Mouse (Mus musculus) stomach, embryonic 14.5 days (tissue): ENCODE results near the gene Plekhh2. TPM values are rescaled to one million over a fixed set of nuclear protein-coding genes. Genes with fewer than 3 reads are reported as not detected.
A peak's percentile ranks its signal among the peaks of the same experiment; 100 is the strongest.

Source experiments
- ATAC-seq: fragments of 200-750 bp; cut with Nextera tagmentation; 2 replicates; pipeline ENCODE4 v1.8.0; 2017; ENCODE audit warnings: low read depth, moderate TSS enrichment; ENCODE audit not compliant: insufficient number of reproducible peaks, insufficient read depth, low FRiP score
- H3K27ac ChIP-seq: fragments of 300-500 bp; sonication (generic); 2 replicates; pipeline ENCODE4 v1.5.1; 2014; ENCODE audit warnings: mild to moderate bottlenecking, low read length, moderate library complexity, mixed read lengths
- H3K27me3 ChIP-seq: fragments of 300-500 bp; sonication (generic); 2 replicates; pipeline ENCODE4 v1.6.1; 2014; ENCODE audit warnings: low read length, control low read depth, mixed read lengths; ENCODE audit not compliant: control insufficient read depth, insufficient read depth
- H3K36me3 ChIP-seq: fragments of 300-500 bp; sonication (generic); 2 replicates; pipeline ENCODE4 v1.6.1; 2014; ENCODE audit warnings: mild to moderate bottlenecking, control low read depth, low read length, moderate library complexity, mixed read lengths; ENCODE audit not compliant: control insufficient read depth, insufficient read depth
- H3K4me1 ChIP-seq: fragments of 300-500 bp; sonication (generic); 2 replicates; pipeline ENCODE4 v1.6.1; 2014; ENCODE audit warnings: low read length, control low read depth, mixed read lengths; ENCODE audit not compliant: control insufficient read depth, insufficient read depth
- H3K4me2 ChIP-seq: fragments of 300-500 bp; sonication (generic); replicated peaks from 2 replicates; pipeline ENCODE4 v1.6.1; 2014; ENCODE audit warnings: low read depth, low read length, control low read depth
- H3K4me3 ChIP-seq: fragments of 300-500 bp; sonication (generic); 2 replicates; pipeline ENCODE4 v1.5.1; 2014; ENCODE audit warnings: low read depth, low read length, control low read depth
- H3K9ac ChIP-seq: fragments of 300-500 bp; sonication (generic); replicated peaks from 2 replicates; pipeline ENCODE4 v1.6.1; 2014; ENCODE audit warnings: low read depth, mild to moderate bottlenecking, control low read depth, low read length, moderate library complexity, mixed read lengths
- H3K9me3 ChIP-seq: fragments of 300-500 bp; sonication (generic); 2 replicates; pipeline ENCODE4 v1.6.1; 2016; ENCODE audit warnings: low read depth, low read length, control low read depth; ENCODE audit not compliant: control insufficient read depth
- WGBS: fragments of 180-500 bp; shearing (Covaris S2); extraction: QIAGEN DNeasy Blood & Tissue Kit; methylation state at CpG from one replicate; pipeline ENCODE4 v1.1.7; 2014; 5-methylcytosine and 5-hydroxymethylcytosine counted together
- polyA plus RNA-seq: library from polyadenylated mRNA; unstranded; fragments of >200 nt; fragmentation: Nextera tagmentation; extraction: Ambion mirVana; gene quantifications from 2 replicates; pipeline ENCODE4 v1.2.1, GENCODE M21; 2014

Gene Plekhh2
- polyA plus RNA-seq, 1 experiment from 2014 or later, result 16.2 TPM

GRCm38 (mm10) chr17:84636328-84636727 is 124.6 kb downstream of the Plekhh2 start:
- WGBS, result 40% methylated on average over 8 of the region's 8 CpGs
- H3K27me3 ChIP-seq, result no peaks in the 10 kb centered on the region
- no peaks in the 10 kb centered on the region for H3K9me3 ChIP-seq
- 0 out of 2 replicates have a peak, but pooled peaks cover 10% of the 10 kb centered on the region for H3K4me1 ChIP-seq
- H3K27ac ChIP-seq, result no peak overlapping the region
- ATAC-seq, result no peak
- no peak overlapping the region for H3K4me2 ChIP-seq
- H3K9ac ChIP-seq, result no peak overlapping the region
- H3K36me3 ChIP-seq, result no peaks in the 10 kb centered on the region
- no peak overlapping the region for H3K4me3 ChIP-seq

- no peak overlapping the region for H3K4me2 ChIP-seq
- no peaks in the 10 kb centered on the region for H3K36me3 ChIP-seq
- no peak overlapping the region for H3K27ac ChIP-seq
- H3K4me1 ChIP-seq, result 0 out of 2 replicates have a peak, but pooled peaks cover 10% of the 10 kb centered on the region
- 88% methylated on average over 6 of the region's 6 CpGs for WGBS
- no peak overlapping the region for H3K9ac ChIP-seq
- H3K4me3 ChIP-seq, result no peak overlapping the region
- no peaks in the 10 kb centered on the region for H3K27me3 ChIP-seq
- H3K9me3 ChIP-seq, result no peaks in the 10 kb centered on the region
- ATAC-seq, result no peak
Measured at GRCm38 (mm10) chr17:84637971-84638370, 126.3 kb downstream of the Plekhh2 start.

GRCm38 (mm10) chr17:84639796-84640378 is 128.2 kb downstream of the Plekhh2 start:
- H3K36me3 ChIP-seq, result no peaks in the 10 kb centered on the region

GRCm38 (mm10) chr17:84641893-84642292 is 130.2 kb downstream of the Plekhh2 start:
- H3K36me3 ChIP-seq, result no peaks in the 10 kb centered on the region
- no peak overlapping the region for H3K27ac ChIP-seq
- no peak for ATAC-seq
- H3K4me1 ChIP-seq, result peaks cover 15% of the 10 kb centered on the region
- WGBS, result 43% methylated on average over 3 of the region's 3 CpGs
- no peak overlapping the region for H3K9ac ChIP-seq
- H3K4me3 ChIP-seq, result no peak overlapping the region
- no peaks in the 10 kb centered on the region for H3K9me3 ChIP-seq
- no peak overlapping the region for H3K4me2 ChIP-seq
- H3K27me3 ChIP-seq, result no peaks in the 10 kb centered on the region

More at GRCm38 (mm10) chr17:84639796-84640378, 128.2 kb downstream of the Plekhh2 start:
- Histone ChIP-seq H3K27me3 (no peaks in the 10 kb centered on the region), H3K9ac (no peak overlapping the region), H3K9me3 (no peaks in the 10 kb centered on the region), H3K27ac (0 out of 2 replicates have a peak overlapping the region, but pooled peaks have one; percentile 11), H3K4me1 (peaks cover 15% of the 10 kb centered on the region), H3K4me2 (no peak overlapping the region), H3K4me3 (no peak overlapping the region)
- no peak for ATAC-seq
- WGBS, result 82% methylated on average over 10 of the region's 10 CpGs

- no peak for ATAC-seq
- 72% methylated on average over 9 of the region's 9 CpGs for WGBS
- H3K9me3 ChIP-seq, result no peaks in the 10 kb centered on the region
- H3K36me3 ChIP-seq, result no peaks in the 10 kb centered on the region
- peaks cover 15% of the 10 kb centered on the region for H3K4me1 ChIP-seq
- no peak overlapping the region for H3K4me3 ChIP-seq
- H3K9ac ChIP-seq, result no peak overlapping the region
- H3K27ac ChIP-seq, result no peak overlapping the region
- H3K27me3 ChIP-seq, result no peaks in the 10 kb centered on the region
- H3K4me2 ChIP-seq, result no peak overlapping the region
Measured at GRCm38 (mm10) chr17:84642324-84642723, 130.6 kb downstream of the Plekhh2 start.

- ATAC-seq, result no peak
- Histone ChIP-seq H3K9ac (no peak overlapping the region), H3K36me3 (no peaks in the 10 kb centered on the region), H3K4me2 (no peak overlapping the region), H3K4me3 (no peak overlapping the region), H3K27ac (no peak overlapping the region), H3K9me3 (no peaks in the 10 kb centered on the region), H3K4me1 (peaks cover 15% of the 10 kb centered on the region), H3K27me3 (no peaks in the 10 kb centered on the region)
- 50% methylated on average over 16 of the region's 16 CpGs for WGBS
Measured at GRCm38 (mm10) chr17:84644292-84645050, 132.8 kb downstream of the Plekhh2 start.

GRCm38 (mm10) chr17:84645119-84645518 is 133.4 kb downstream of the Plekhh2 start:
- ATAC-seq, result no peak
- no peaks in the 10 kb centered on the region for H3K27me3 ChIP-seq
- H3K4me2 ChIP-seq, result no peak overlapping the region
- no peaks in the 10 kb centered on the region for H3K36me3 ChIP-seq
- no peak overlapping the region for H3K27ac ChIP-seq
- peaks cover 12% of the 10 kb centered on the region for H3K4me1 ChIP-seq
- 36% methylated on average over 9 of the region's 9 CpGs for WGBS
- no peak overlapping the region for H3K9ac ChIP-seq
- H3K4me3 ChIP-seq, result no peak overlapping the region
- H3K9me3 ChIP-seq, result no peaks in the 10 kb centered on the region

- no peaks in the 10 kb centered on the region for H3K36me3 ChIP-seq
- peaks cover 12% of the 10 kb centered on the region for H3K4me1 ChIP-seq
- H3K27ac ChIP-seq, result no peak overlapping the region
- no peak for ATAC-seq
- H3K9ac ChIP-seq, result no peak overlapping the region
- H3K4me2 ChIP-seq, result no peak overlapping the region
- no peaks in the 10 kb centered on the region for H3K27me3 ChIP-seq
- 11% methylated on average over 5 of the region's 7 CpGs for WGBS
- no peaks in the 10 kb centered on the region for H3K9me3 ChIP-seq
- no peak overlapping the region for H3K4me3 ChIP-seq
Measured at GRCm38 (mm10) chr17:84645894-84646293, 134.2 kb downstream of the Plekhh2 start.
